Mouse (Mus musculus) midbrain, embryonic 12.5 days (tissue): ENCODE results near the gene Gramd1b. TPM values are rescaled to one million over a fixed set of nuclear protein-coding genes. Genes with fewer than 3 reads are reported as not detected.
A peak's percentile ranks its signal among the peaks of the same experiment; 100 is the strongest.

ENCODE experiments used
- ATAC-seq: fragments of 200-750 bp; cut with Nextera tagmentation; 2 replicates; pipeline ENCODE4 v1.8.0; 2017; ENCODE audit warnings: low read depth, moderate TSS enrichment, moderate library complexity; ENCODE audit not compliant: low FRiP score
- H3K27ac ChIP-seq: fragments of 300-500 bp; sonication (generic); replicated peaks from 2 replicates; pipeline ENCODE4 v1.5.1; 2016; ENCODE audit warnings: mild to moderate bottlenecking
- H3K27me3 ChIP-seq: fragments of 300-500 bp; sonication (generic); 2 replicates; pipeline ENCODE4 v1.6.1; 2016; ENCODE audit warnings: mild to moderate bottlenecking
- H3K36me3 ChIP-seq: fragments of 300-500 bp; sonication (generic); 2 replicates; pipeline ENCODE4 v1.6.1; 2016
- H3K4me1 ChIP-seq: fragments of 300-500 bp; sonication (generic); 2 replicates; pipeline ENCODE4 v1.6.1; 2016
- H3K4me2 ChIP-seq: fragments of 300-500 bp; sonication (generic); replicated peaks from 2 replicates; pipeline ENCODE4 v1.6.1; 2016; ENCODE audit warnings: mild to moderate bottlenecking, moderate library complexity
- H3K4me3 ChIP-seq: fragments of 300-500 bp; sonication (generic); 2 replicates; pipeline ENCODE4 v1.5.1; 2016; ENCODE audit warnings: mild to moderate bottlenecking
- H3K9ac ChIP-seq: fragments of 300-500 bp; sonication (generic); replicated peaks from 2 replicates; pipeline ENCODE4 v1.6.1; 2016; ENCODE audit warnings: mild to moderate bottlenecking, moderate library complexity
- H3K9me3 ChIP-seq: fragments of 300-500 bp; sonication (generic); 2 replicates; pipeline ENCODE4 v1.6.1; 2016; ENCODE audit warnings: mild to moderate bottlenecking
- WGBS: fragments of 180-500 bp; shearing (Covaris S2); methylation state at CpG from one replicate; pipeline ENCODE4 v1.1.7; 2016; 5-methylcytosine and 5-hydroxymethylcytosine counted together
- polyA plus RNA-seq: library from polyadenylated mRNA; unstranded; fragments of >200 nt; fragmentation: Nextera tagmentation; extraction: Ambion mirVana; gene quantifications from 2 replicates; pipeline ENCODE4 v1.2.1, GENCODE M21; 2016

Gramd1b gene
- polyA plus RNA-seq, 1 experiment from 2014 or later: 5.4 TPM

DNA sequence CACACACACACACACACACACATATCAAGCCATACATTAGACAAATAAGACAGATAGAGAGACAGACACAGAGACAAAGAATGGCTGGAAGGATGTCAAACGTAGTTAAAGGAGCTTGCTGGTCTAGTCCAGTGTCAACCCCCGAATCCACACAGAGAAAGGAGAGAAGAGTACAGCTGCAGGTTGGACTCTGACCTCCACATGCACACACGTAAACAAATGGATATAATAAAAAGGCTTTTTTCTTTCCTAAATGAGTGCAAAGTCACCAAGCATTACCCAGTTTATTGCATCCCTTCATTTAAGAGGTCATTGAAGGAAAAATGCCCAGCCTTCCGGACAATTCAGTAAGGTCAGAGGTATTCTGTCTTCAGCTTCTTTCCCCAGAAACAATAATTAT, 161.0 kb downstream of the Gramd1b start:
- Histone ChIP-seq H3K27ac (no peak overlapping the region), H3K36me3 (no peaks in the 10 kb centered on the region), H3K4me1 (peaks cover 6% of the 10 kb centered on the region), H3K4me3 (no peak overlapping the region), H3K4me2 (no peak overlapping the region), H3K9ac (no peak overlapping the region), H3K9me3 (no peaks in the 10 kb centered on the region), H3K27me3 (0 out of 2 replicates have a peak, but pooled peaks cover under 1% of the 10 kb centered on the region)
- 93% methylated on average over 4 of the region's 4 CpGs for WGBS
- no peak for ATAC-seq

- WGBS: 94% methylated on average over 7 of the region's 8 CpGs
- Histone ChIP-seq H3K4me2 (no peak overlapping the region), H3K27me3 (no peaks in the 10 kb centered on the region), H3K9me3 (no peaks in the 10 kb centered on the region), H3K4me3 (no peak overlapping the region), H3K9ac (no peak overlapping the region), H3K4me1 (no peaks in the 10 kb centered on the region), H3K27ac (no peak overlapping the region), H3K36me3 (no peaks in the 10 kb centered on the region)
- no peak for ATAC-seq
These were observed 164.4 kb downstream of the Gramd1b start for GRCm38 (mm10) chr9:40366795-40367194.

GRCm38 (mm10) chr9:40364312-40364711, 166.9 kb downstream of the Gramd1b start:
- WGBS: 82% methylated on average over 7 of the region's 7 CpGs
- Histone ChIP-seq H3K4me2 (no peak overlapping the region), H3K9ac (no peak overlapping the region), H3K4me1 (peaks cover under 1% of the 10 kb centered on the region; the same call in 1 of the 2 replicates), H3K27ac (no peak overlapping the region), H3K9me3 (no peaks in the 10 kb centered on the region), H3K36me3 (no peaks in the 10 kb centered on the region), H3K27me3 (no peaks in the 10 kb centered on the region), H3K4me3 (no peak overlapping the region)
- ATAC-seq: no peak

DNA sequence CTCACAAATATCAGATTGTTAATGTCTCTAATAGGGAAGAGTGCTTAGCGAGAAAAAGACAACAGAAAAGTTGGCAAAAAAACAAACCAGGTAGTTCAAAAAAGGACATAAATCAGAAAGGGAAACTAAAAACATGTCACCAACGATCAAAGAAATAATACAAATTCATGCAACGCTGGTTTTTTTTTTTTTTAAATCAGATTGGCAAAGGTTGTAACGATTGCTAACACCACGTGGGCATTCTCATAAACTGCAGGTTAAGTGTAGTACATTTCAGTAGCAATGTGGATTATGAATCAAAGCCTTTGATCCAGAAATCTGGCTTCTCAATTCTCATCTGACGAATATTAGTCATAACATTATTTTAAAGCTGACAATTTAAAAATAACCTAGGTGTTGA, 169.2 kb downstream of the Gramd1b start:
- no peak overlapping the region for H3K4me2 ChIP-seq
- no peak for ATAC-seq
- H3K4me3 ChIP-seq: no peak overlapping the region
- peaks cover 13% of the 10 kb centered on the region for H3K4me1 ChIP-seq
- 89% methylated on average over 6 of the region's 6 CpGs for WGBS
- H3K36me3 ChIP-seq: no peaks in the 10 kb centered on the region
- no peak overlapping the region for H3K27ac ChIP-seq
- no peaks in the 10 kb centered on the region for H3K9me3 ChIP-seq
- H3K27me3 ChIP-seq: no peaks in the 10 kb centered on the region
- H3K9ac ChIP-seq: no peak overlapping the region

- Histone ChIP-seq H3K27me3 (no peaks in the 10 kb centered on the region), H3K27ac (no peak overlapping the region), H3K4me1 (peaks cover 13% of the 10 kb centered on the region), H3K9me3 (no peaks in the 10 kb centered on the region), H3K36me3 (no peaks in the 10 kb centered on the region), H3K4me3 (no peak overlapping the region), H3K4me2 (no peak overlapping the region), H3K9ac (no peak overlapping the region)
- peak; percentile 73 for ATAC-seq
- 20% methylated on average over 8 of the region's 8 CpGs for WGBS
These were observed 172.7 kb downstream of the Gramd1b start for GRCm38 (mm10) chr9:40358408-40358896.

GRCm38 (mm10) chr9:40356768-40357446, 174.3 kb downstream of the Gramd1b start:
- 89% methylated on average over 4 of the region's 4 CpGs for WGBS
- Histone ChIP-seq H3K27ac (no peak overlapping the region), H3K4me1 (peaks cover 13% of the 10 kb centered on the region), H3K36me3 (no peaks in the 10 kb centered on the region), H3K27me3 (no peaks in the 10 kb centered on the region), H3K9me3 (no peaks in the 10 kb centered on the region), H3K9ac (no peak overlapping the region), H3K4me3 (no peak overlapping the region), H3K4me2 (no peak overlapping the region)
- ATAC-seq: no peak

- Histone ChIP-seq H3K4me1 (peaks cover 13% of the 10 kb centered on the region), H3K27me3 (no peaks in the 10 kb centered on the region), H3K4me3 (no peak overlapping the region), H3K4me2 (no peak overlapping the region), H3K9me3 (no peaks in the 10 kb centered on the region), H3K9ac (no peak overlapping the region), H3K27ac (no peak overlapping the region), H3K36me3 (no peaks in the 10 kb centered on the region)
- no peak for ATAC-seq
- WGBS: 89% methylated on average over 5 of the region's 5 CpGs
These were observed 174.8 kb downstream of the Gramd1b start for GRCm38 (mm10) chr9:40356368-40356767.

GRCm38 (mm10) chr9:40355406-40355805, 175.8 kb downstream of the Gramd1b start:
- no peaks in the 10 kb centered on the region for H3K27me3 ChIP-seq
- no peak for ATAC-seq
- no peak overlapping the region for H3K9ac ChIP-seq
- WGBS: 93% methylated on average over 8 of the region's 8 CpGs
- no peaks in the 10 kb centered on the region for H3K36me3 ChIP-seq
- H3K4me2 ChIP-seq: no peak overlapping the region
- H3K9me3 ChIP-seq: no peaks in the 10 kb centered on the region
- H3K4me1 ChIP-seq: peaks cover 13% of the 10 kb centered on the region
- no peak overlapping the region for H3K27ac ChIP-seq
- H3K4me3 ChIP-seq: no peak overlapping the region

- Histone ChIP-seq H3K9ac (no peak overlapping the region), H3K27ac (no peak overlapping the region), H3K4me2 (no peak overlapping the region), H3K4me1 (peaks cover 11% of the 10 kb centered on the region), H3K27me3 (no peaks in the 10 kb centered on the region), H3K4me3 (no peak overlapping the region), H3K36me3 (no peaks in the 10 kb centered on the region), H3K9me3 (no peaks in the 10 kb centered on the region)
- no peak for ATAC-seq
- WGBS: 70% methylated on average over 6 of the region's 6 CpGs
These were observed 177.6 kb downstream of the Gramd1b start for GRCm38 (mm10) chr9:40353596-40353995.

GRCm38 (mm10) chr9:40350640-40351039, 180.5 kb downstream of the Gramd1b start:
- Histone ChIP-seq H3K4me2 (no peak overlapping the region), H3K27ac (no peak overlapping the region), H3K4me3 (no peak overlapping the region), H3K36me3 (no peaks in the 10 kb centered on the region), H3K4me1 (peaks cover 18% of the 10 kb centered on the region), H3K9me3 (no peaks in the 10 kb centered on the region), H3K9ac (no peak overlapping the region), H3K27me3 (no peaks in the 10 kb centered on the region)
- no peak for ATAC-seq
- WGBS: 22% methylated on average over 7 of the region's 7 CpGs

DNA sequence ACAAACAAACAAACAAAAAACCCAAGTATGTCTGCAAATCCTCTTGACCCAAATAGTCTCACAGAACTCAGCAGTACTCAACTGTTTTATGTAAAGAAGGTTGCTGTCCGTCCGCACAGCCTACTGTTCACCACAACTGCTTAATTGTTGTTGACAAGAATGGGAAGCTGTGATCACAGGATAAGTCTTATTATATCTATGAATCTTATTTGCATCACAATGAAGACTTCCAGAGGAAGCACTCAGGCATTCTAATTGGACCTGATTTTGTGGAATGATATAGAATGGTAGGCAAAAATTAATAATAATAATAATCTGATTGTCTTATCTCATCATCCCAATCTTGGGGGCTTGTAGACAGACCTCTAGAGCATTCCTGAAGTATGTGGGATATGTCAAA, 181.1 kb downstream of the Gramd1b start:
- no peaks in the 10 kb centered on the region for H3K27me3 ChIP-seq
- no peaks in the 10 kb centered on the region for H3K36me3 ChIP-seq
- H3K4me1 ChIP-seq: peaks cover 22% of the 10 kb centered on the region
- H3K9ac ChIP-seq: no peak overlapping the region
- no peaks in the 10 kb centered on the region for H3K9me3 ChIP-seq
- no peak overlapping the region for H3K27ac ChIP-seq
- no peak for ATAC-seq
- WGBS: 25% methylated on average over 2 of the region's 2 CpGs
- no peak overlapping the region for H3K4me2 ChIP-seq
- H3K4me3 ChIP-seq: no peak overlapping the region

- Histone ChIP-seq H3K4me3 (no peak overlapping the region), H3K9ac (no peak overlapping the region), H3K27ac (no peak overlapping the region), H3K4me2 (no peak overlapping the region), H3K4me1 (peaks cover 27% of the 10 kb centered on the region), H3K9me3 (no peaks in the 10 kb centered on the region), H3K36me3 (no peaks in the 10 kb centered on the region), H3K27me3 (no peaks in the 10 kb centered on the region)
- 79% methylated on average over 4 of the region's 4 CpGs for whole genome bisulfite sequencing
- no peak for ATAC-seq
These were observed 181.6 kb downstream of the Gramd1b start for GRCm38 (mm10) chr9:40349554-40349953.
